Mouse (Mus musculus) liver, embryonic 16.5 days (tissue): ENCODE measurements around the gene Xpo4. TPM values are rescaled to one million over a fixed set of nuclear protein-coding genes. Genes with fewer than 3 reads are reported as not detected.
"Not testable (repeated sequence)": the region's sequence is repeated elsewhere in the genome, so short reads cannot be mapped to it uniquely, and the experiment has no call there.

ENCODE experiments used
- ATAC-seq: fragments of 200-750 bp; cut with Nextera tagmentation; 2 replicates; pipeline ENCODE4 v1.8.0; 2017; ENCODE audit warnings: low read depth, mild to moderate bottlenecking, moderate number of reproducible peaks, moderate library complexity
- H3K27ac ChIP-seq: fragments of 300-500 bp; sonication (generic); 2 replicates; pipeline ENCODE4 v1.5.1; 2014; ENCODE audit warnings: mild to moderate bottlenecking, low read length
- H3K27me3 ChIP-seq: fragments of 300-500 bp; sonication (generic); 2 replicates; pipeline ENCODE4 v1.6.1; 2014; ENCODE audit warnings: low read depth, low read length, mixed read lengths; ENCODE audit not compliant: control insufficient read depth, insufficient read depth
- H3K36me3 ChIP-seq: fragments of 300-500 bp; sonication (generic); 2 replicates; pipeline ENCODE4 v1.6.1; 2014; ENCODE audit warnings: mild to moderate bottlenecking; ENCODE audit not compliant: control insufficient read depth, insufficient read depth
- H3K4me1 ChIP-seq: fragments of 300-500 bp; sonication (generic); 2 replicates; pipeline ENCODE4 v1.6.1; 2014; ENCODE audit warnings: low read depth, low read length, mixed read lengths; ENCODE audit not compliant: control insufficient read depth
- H3K4me2 ChIP-seq: fragments of 300-500 bp; sonication (generic); 2 replicates; pipeline ENCODE4 v1.6.1; 2014; ENCODE audit warnings: low read depth, low read length, mixed read lengths
- H3K4me3 ChIP-seq: fragments of 300-500 bp; sonication (generic); 2 replicates; pipeline ENCODE4 v1.5.1; 2014; ENCODE audit warnings: low read depth, mild to moderate bottlenecking, low read length
- H3K9ac ChIP-seq: fragments of 300-500 bp; sonication (generic); 2 replicates; pipeline ENCODE4 v1.6.1; 2014; ENCODE audit warnings: low read depth, low read length
- H3K9me3 ChIP-seq: fragments of 300-500 bp; sonication (generic); replicated peaks from 2 replicates; pipeline ENCODE4 v1.6.1; 2016; ENCODE audit warnings: low read length; ENCODE audit not compliant: control insufficient read depth
- WGBS: fragments of 180-500 bp; shearing (Covaris S2); extraction: QIAGEN DNeasy Blood & Tissue Kit; methylation state at CpG from one replicate; pipeline ENCODE4 v1.1.7; 2014; ENCODE audit not compliant: insufficient replicate concordance; 5-methylcytosine and 5-hydroxymethylcytosine counted together
- polyA plus RNA-seq: library from polyadenylated mRNA; unstranded; fragments of >200 nt; fragmentation: Nextera tagmentation; extraction: Ambion mirVana; gene quantifications from 2 replicates; pipeline ENCODE4 v1.2.1, GENCODE M21; 2015

Gene Xpo4
- polyA plus RNA-seq, 1 experiment from 2014 or later, result 9.7 TPM

DNA sequence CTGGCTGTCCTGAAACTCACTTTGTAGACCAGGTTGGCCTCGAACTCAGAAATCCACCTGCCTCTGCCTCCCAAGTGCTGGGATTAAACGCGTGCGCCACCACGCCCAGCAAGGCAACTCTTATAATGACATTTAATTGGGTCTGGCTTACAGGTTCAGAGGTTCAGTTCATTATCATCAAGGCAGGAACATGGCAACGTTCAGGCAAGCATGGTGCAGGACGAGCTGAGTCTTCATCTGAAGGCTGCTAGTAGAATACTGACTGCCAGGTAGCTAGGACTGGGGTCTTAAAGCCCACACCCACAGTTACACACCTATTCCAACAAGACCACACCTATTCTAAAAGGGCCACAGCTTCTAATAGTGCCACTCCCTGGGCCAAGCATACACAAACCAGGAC is 22.8 kb upstream of the Xpo4 start:
- H3K27me3 ChIP-seq, H3K9ac ChIP-seq, H3K4me3 ChIP-seq, ATAC-seq, H3K4me2 ChIP-seq, H3K9me3 ChIP-seq, H3K27ac ChIP-seq: not testable (repeated sequence)
- WGBS, result 83% methylated on average over 7 of the region's 7 CpGs
- Histone ChIP-seq H3K4me1 (peaks cover 19% of the 10 kb centered on the region), H3K36me3 (peaks cover 12% of the 10 kb centered on the region)

DNA sequence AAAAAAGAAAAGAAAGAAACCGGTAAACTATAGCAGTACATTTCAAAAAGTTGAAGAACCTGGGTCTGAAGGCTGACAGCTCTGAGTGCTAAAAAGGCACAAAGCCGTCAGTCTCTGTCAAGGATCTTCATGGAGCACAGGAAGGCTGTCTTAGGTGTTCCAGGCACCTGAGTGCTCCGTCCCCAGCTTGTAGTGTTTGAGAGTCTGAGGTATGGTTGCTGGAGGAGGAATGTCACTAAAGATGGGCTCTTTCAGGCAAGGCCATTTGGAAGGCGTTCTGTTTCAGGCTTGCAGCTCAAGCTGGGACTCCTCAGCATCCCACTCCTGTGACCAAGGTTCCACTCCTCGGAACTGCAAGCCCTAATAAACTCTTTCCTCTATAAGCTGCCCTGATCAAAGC is 22.2 kb upstream of the Xpo4 start:
- WGBS, result 77% methylated on average over 5 of the region's 5 CpGs
- Histone ChIP-seq H3K9me3 (no peaks in the 10 kb centered on the region), H3K27ac (no peak overlapping the region), H3K4me2 (no peak overlapping the region), H3K27me3 (no peaks in the 10 kb centered on the region), H3K9ac (no peak overlapping the region), H3K4me1 (peaks cover 14% of the 10 kb centered on the region), H3K4me3 (no peak overlapping the region), H3K36me3 (peaks cover 12% of the 10 kb centered on the region)
- no peak for ATAC-seq

DNA sequence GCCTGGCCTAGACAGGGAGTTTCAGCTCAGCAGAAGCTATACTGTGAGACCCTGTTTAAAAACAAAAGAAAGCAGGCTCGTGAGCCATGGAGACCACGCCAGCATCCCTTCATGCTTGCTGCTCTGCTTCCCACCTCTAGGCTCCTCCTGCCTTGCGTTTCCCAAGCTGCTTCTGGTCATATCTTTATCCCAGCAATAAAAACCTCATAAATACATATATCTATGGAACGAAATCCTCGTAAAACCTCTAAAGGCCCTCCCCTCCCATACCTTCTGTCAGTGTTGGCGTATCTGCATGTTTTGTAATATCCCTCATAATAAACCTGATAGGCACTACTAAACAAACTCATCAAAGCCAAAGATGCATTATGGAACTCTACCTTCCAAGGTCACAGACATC is 21.4 kb upstream of the Xpo4 start:
- peaks cover 8% of the 10 kb centered on the region for H3K4me1 ChIP-seq
- whole genome bisulfite sequencing, result 80% methylated on average over 6 of the region's 6 CpGs
- no peak overlapping the region for H3K9ac ChIP-seq
- H3K9me3 ChIP-seq, result no peaks in the 10 kb centered on the region
- no peak overlapping the region for H3K4me2 ChIP-seq
- no peak overlapping the region for H3K4me3 ChIP-seq
- H3K27me3 ChIP-seq, result no peaks in the 10 kb centered on the region
- H3K36me3 ChIP-seq, result peaks cover 12% of the 10 kb centered on the region
- H3K27ac ChIP-seq, result no peak overlapping the region
- no peak for ATAC-seq

DNA sequence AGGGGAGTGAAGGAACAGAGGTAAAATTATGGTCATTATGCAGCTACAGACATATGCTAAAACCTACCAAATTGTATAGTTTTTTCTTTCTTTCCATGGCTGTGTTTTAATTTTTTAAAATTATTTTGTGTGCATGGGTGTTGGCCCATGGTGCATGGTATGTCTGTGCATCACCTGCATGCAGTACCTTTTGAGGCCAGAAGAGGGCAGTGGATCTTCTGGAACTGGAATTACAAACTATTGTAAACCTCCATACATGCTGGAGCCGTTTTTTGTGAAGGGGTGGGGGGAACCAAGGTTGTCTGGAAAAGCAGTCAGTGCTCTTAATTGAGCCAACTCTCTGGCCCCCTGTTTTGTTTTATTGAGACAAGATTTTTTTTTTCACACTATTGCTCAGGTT is 19.3 kb upstream of the Xpo4 start:
- 2% methylated on average over 1 of the region's 1 CpGs for WGBS
- Histone ChIP-seq H3K36me3 (0 out of 2 replicates have a peak, but pooled peaks cover 2% of the 10 kb centered on the region), H3K27ac (no peak overlapping the region), H3K4me2 (no peak overlapping the region), H3K27me3 (no peaks in the 10 kb centered on the region), H3K4me3 (no peak overlapping the region), H3K4me1 (no peaks in the 10 kb centered on the region), H3K9me3 (no peaks in the 10 kb centered on the region), H3K9ac (no peak overlapping the region)
- peak; percentile 54 for ATAC-seq

DNA sequence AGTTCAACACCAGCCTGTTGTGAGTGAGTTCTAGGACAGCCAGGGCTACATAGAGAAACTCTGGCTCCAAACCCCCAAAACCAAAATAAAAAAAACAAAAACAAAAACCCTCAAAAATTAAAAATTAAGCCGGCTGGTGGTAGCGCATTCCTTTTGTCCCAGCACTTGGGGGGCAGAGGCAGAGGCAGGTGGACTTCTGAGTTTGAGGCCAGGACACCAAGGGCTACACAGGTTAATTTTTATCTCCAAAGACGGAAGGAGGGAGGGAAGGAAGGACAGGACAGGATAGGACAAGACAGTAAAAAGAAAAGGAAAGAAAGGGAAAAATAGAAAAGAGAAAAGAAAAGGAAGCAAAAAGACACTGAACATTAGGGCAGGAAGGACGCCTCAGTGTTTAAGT is 17.5 kb upstream of the Xpo4 start:
- H3K27ac ChIP-seq, result no peak overlapping the region
- no peaks in the 10 kb centered on the region for H3K9me3 ChIP-seq
- no peak overlapping the region for H3K4me2 ChIP-seq
- no peak overlapping the region for H3K9ac ChIP-seq
- H3K4me1 ChIP-seq, result no peaks in the 10 kb centered on the region
- no peak for ATAC-seq
- H3K36me3 ChIP-seq, result no peaks in the 10 kb centered on the region
- H3K27me3 ChIP-seq, result no peaks in the 10 kb centered on the region
- 76% methylated on average over 4 of the region's 4 CpGs for WGBS
- no peak overlapping the region for H3K4me3 ChIP-seq

DNA sequence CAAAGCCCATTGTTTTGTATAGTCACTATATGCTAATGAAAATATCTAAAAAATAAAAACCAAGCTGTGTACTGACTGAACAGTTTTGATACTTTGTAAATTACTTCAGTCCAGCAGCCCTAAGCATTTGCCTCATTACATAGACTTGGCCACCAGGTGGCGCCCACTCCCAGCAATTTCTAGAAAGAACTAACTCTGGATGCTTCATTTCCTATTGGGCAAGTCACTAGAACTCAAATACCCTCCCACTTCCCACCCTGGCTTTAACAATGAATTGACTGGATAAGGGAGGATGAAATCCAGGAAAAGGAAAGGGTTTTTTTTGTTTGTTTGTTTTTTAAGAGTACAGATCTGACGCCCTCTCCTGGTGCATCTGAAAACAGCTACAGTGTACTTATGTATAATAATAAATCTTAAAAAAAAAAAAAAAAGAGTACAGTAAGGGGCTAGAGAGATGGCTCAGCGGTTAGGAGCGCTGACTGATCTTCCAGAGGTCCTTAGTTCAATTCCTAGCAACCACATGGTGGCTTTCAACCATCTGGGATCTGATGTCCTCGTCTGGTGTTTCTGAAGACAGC is 14.8 kb upstream of the Xpo4 start:
- H3K4me2 ChIP-seq, result no peak overlapping the region
- ATAC-seq, result peak; percentile 37; the same call in 1 of the 2 replicates
- 31% methylated on average over 5 of the region's 5 CpGs for WGBS
- no peaks in the 10 kb centered on the region for H3K9me3 ChIP-seq
- H3K36me3 ChIP-seq, result no peaks in the 10 kb centered on the region
- H3K27me3 ChIP-seq, result no peaks in the 10 kb centered on the region
- H3K9ac ChIP-seq, result no peak overlapping the region
- no peak overlapping the region for H3K27ac ChIP-seq
- no peaks in the 10 kb centered on the region for H3K4me1 ChIP-seq
- H3K4me3 ChIP-seq, result no peak overlapping the region

DNA sequence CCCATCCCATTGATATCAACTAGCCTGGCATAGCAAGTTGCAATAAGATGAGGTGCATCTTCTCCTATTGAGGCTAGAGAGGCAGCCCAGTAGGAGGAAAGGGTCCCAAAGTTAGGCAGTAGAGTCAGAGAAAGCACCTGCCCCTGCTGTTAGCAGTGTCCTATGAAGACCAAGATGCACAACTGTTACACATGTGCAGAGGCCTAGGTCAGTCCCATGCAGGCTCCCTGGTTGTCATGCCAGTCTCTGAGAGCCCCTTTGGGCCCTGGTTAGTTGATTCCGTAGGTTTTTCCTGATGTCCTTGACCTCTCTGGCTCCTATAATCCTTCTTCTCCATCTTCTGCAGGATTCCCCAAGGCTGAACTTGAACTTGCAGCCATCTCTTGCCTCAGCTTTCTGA is 14.3 kb upstream of the Xpo4 start:
- H3K4me1 ChIP-seq, result no peaks in the 10 kb centered on the region
- H3K27ac ChIP-seq, result no peak overlapping the region
- no peaks in the 10 kb centered on the region for H3K27me3 ChIP-seq
- no peak overlapping the region for H3K4me3 ChIP-seq
- no peak overlapping the region for H3K4me2 ChIP-seq
- ATAC-seq, result no peak
- no peaks in the 10 kb centered on the region for H3K36me3 ChIP-seq
- H3K9ac ChIP-seq, result no peak overlapping the region
- 20% methylated on average over 1 of the region's 1 CpGs for WGBS
- no peaks in the 10 kb centered on the region for H3K9me3 ChIP-seq

DNA sequence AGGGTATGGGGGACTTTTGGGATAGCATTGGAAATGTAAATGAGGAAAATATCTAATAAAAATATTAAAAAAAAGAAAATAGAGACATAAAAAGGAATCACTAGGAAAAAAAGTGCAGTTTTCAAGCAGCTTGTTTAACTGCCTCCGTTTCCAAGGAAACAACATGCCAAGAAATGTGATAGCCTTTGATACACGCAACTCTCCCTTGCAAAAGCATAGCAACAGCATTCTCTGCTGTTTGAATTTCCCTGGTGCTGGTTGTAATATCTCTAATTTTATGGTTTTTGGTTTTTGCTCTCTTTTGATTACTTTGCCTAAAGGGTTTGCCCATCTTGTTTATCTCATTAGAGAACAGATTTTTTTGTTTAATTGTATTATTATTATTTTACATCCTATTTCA is 10.3 kb upstream of the Xpo4 start:
- no peak for ATAC-seq
- 62% methylated on average over 2 of the region's 2 CpGs for WGBS

DNA sequence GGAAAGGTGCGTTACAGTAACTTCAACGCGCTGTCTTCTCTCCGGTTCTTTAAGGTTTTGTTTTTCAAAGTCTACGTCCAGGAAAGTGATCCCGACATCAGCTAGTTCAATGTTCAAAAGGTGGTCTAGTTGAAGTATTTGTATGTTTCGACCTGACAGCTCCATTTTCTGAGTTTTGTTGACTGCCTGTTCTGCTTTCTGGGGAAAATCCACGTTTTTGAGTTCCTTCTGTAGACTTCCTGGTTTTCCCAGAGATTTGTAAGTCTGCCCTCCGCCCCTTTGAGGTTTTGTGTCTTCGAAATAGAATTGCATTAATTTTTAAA is 359 bp upstream of the Xpo4 start:
- H3K4me2 ChIP-seq, result peak overlapping the region; percentile 90
- H3K27me3 ChIP-seq, result no peaks in the 10 kb centered on the region
- peak overlapping the region; percentile 97 for H3K27ac ChIP-seq
- H3K4me1 ChIP-seq, result peaks cover 12% of the 10 kb centered on the region
- no peak for ATAC-seq
- no peaks in the 10 kb centered on the region for H3K36me3 ChIP-seq
- peak overlapping the region; percentile 88 for H3K4me3 ChIP-seq
- peak overlapping the region; percentile 93 for H3K9ac ChIP-seq
- no peaks in the 10 kb centered on the region for H3K9me3 ChIP-seq
- 4% methylated on average over 10 of the region's 10 CpGs for WGBS

More for the DNA sequence above, 10.3 kb upstream of the Xpo4 start:
- Histone ChIP-seq H3K27me3 (no peaks in the 10 kb centered on the region), H3K4me3 (no peak overlapping the region), H3K4me2 (no peak overlapping the region), H3K36me3 (no peaks in the 10 kb centered on the region), H3K9ac (no peak overlapping the region), H3K4me1 (no peaks in the 10 kb centered on the region), H3K27ac (no peak overlapping the region), H3K9me3 (no peaks in the 10 kb centered on the region)
